Comparison of ENCODE assay signal across 8 mouse cellular contexts in genomic region chr9:118926111-118926650, GRCm38 (mm10). TPM values are rescaled to one million over a fixed set of nuclear protein-coding genes. Genes with fewer than 3 reads are reported as not detected.
DNase-seq lines count a peak whose midpoint lies in the region; ATAC-seq and TF ChIP-seq lines count a peak whose summit lies in the region.

Gene Ctdspl, plus strand, starts transcription at chr9:118926453.

- H3K36me3 ChIP-seq in forebrain, postnatal 0 days (ENCODE audit: insufficient read depth), result no peaks in the 10 kb centered on the region
- no peaks in the 10 kb centered on the region for H3K36me3 ChIP-seq in hindbrain, embryonic 11.5 days (ENCODE audit: control insufficient read depth, insufficient read depth, low read length)

- H3K4me3 ChIP-seq in forebrain, postnatal 0 days (ENCODE audit: low read depth, low read length), result peak within 1 kb of the TSS; percentile 79
- peak within 1 kb of the TSS; percentile 73 for H3K4me3 ChIP-seq in hindbrain, embryonic 11.5 days (ENCODE audit: low read depth, low read length)

- peak; percentile 70 for DNase-seq in Muller cell, postnatal 12 days (ENCODE audit: inconsistent ontology term)
- DNase-seq in c-Kit-positive CD71-positive TER-119-positive erythroid progenitor cells, embryonic 14.5 days (ENCODE audit: low spot score), result peak; percentile 46
- peak; percentile 61 for DNase-seq in forebrain, postnatal 0 days
- DNase-seq in hindbrain, embryonic 11.5 days (ENCODE audit: low spot score), result peak; percentile 56
- peak in 1 of 2 experiments; percentile 68 for DNase-seq in layer of hippocampus, postnatal 25 days (ENCODE audit: extremely low spot score in 1 of 2, low spot score in 1 of 2)
- DNase-seq in lung, postnatal 36 days, result peak; percentile 45
- peak; percentile 75 for DNase-seq in right cerebral cortex, adult 18-20 months
- peak; percentile 58 for DNase-seq in urinary bladder, postnatal 14 days (ENCODE audit: low spot score)

- peak; percentile 69 for ATAC-seq in forebrain, postnatal 0 days
- peak; percentile 46 for ATAC-seq in hindbrain, embryonic 11.5 days (ENCODE audit: low FRiP score)

- H3K4me1 ChIP-seq in forebrain, postnatal 0 days (ENCODE audit: insufficient read depth), result peaks cover 11% of the 10 kb centered on the region
- H3K4me1 ChIP-seq in hindbrain, embryonic 11.5 days (replicated peaks; ENCODE audit: control insufficient read depth, insufficient read depth, low read length), result peaks cover 4% of the 10 kb centered on the region; the same call in 1 of the 2 replicates

- no peaks in the 10 kb centered on the region for H3K27me3 ChIP-seq in forebrain, postnatal 0 days (ENCODE audit: insufficient read depth, low read length)
- peaks cover 4% of the 10 kb centered on the region for H3K27me3 ChIP-seq in hindbrain, embryonic 11.5 days (ENCODE audit: control insufficient read depth, insufficient read depth, low read length)

- no peak for TF ChIP-seq CTCF in forebrain, postnatal 0 days (IDR thresholded peaks at IDR 0.05; ENCODE audit: low read depth)

- WGBS in forebrain, postnatal 0 days, result 1% methylated on average over 55 of the region's 73 CpGs
- WGBS in hindbrain, embryonic 11.5 days, result under 1% methylated on average over 33 of the region's 73 CpGs

- H3K4me2 ChIP-seq in forebrain, postnatal 0 days (ENCODE audit: low read depth), result peak within 1 kb of the TSS; percentile 90
- H3K4me2 ChIP-seq in hindbrain, embryonic 11.5 days (replicated peaks; ENCODE audit: low read depth, low read length), result peak within 1 kb of the TSS; percentile 96

- peak within 1 kb of the TSS; percentile 80 for H3K9ac ChIP-seq in forebrain, postnatal 0 days
- H3K9ac ChIP-seq in hindbrain, embryonic 11.5 days (ENCODE audit: low read depth, low read length), result peak within 1 kb of the TSS; percentile 80

- H3K27ac ChIP-seq in forebrain, postnatal 0 days (ENCODE audit: low read depth, low read length), result peak within 1 kb of the TSS; percentile 92
- peak within 1 kb of the TSS; percentile 67 for H3K27ac ChIP-seq in hindbrain, embryonic 11.5 days (ENCODE audit: low read depth, low read length)

- no peaks in the 10 kb centered on the region for H3K9me3 ChIP-seq in forebrain, postnatal 0 days (ENCODE audit: low read length)
- H3K9me3 ChIP-seq in hindbrain, embryonic 11.5 days (ENCODE audit: control insufficient read depth, low read length), result no peaks in the 10 kb centered on the region

RNA-seq across cellular contexts. Expression of gene Ctdspl, which starts in this region (rescaled TPM):
- total RNA-seq in forebrain, postnatal 0 days (2014; rRNA removed), result 7.8 and 7.9 TPM in 2 replicates
- 1.9 and 4.6 TPM in 2 replicates for polyA plus RNA-seq in forebrain, postnatal 0 days (2015; fragmentation: Nextera tagmentation; extraction: Ambion mirVana)
- polyA plus RNA-seq in hindbrain, embryonic 11.5 days (2014; fragmentation: Nextera tagmentation; extraction: Ambion mirVana), result 8.1 TPM in 2 replicates
- total RNA-seq in layer of hippocampus, postnatal 25 days (2021), result 10 to 100 TPM; 23.7 to 24.4 TPM
